Mouse (Mus musculus) telencephalon, adult 2 months (tissue): Measurements from ENCODE around the gene Map3k5.

ENCODE experiments used
- DNase-seq: peaks from one replicate; pipeline ENCODE4 v3.0.0-alpha.2; 2011; ENCODE audit warnings: low read depth, low spot score

Gene Map3k5

GRCm38 (mm10) chr10:20190139-20190747 is 256.0 kb downstream of the Map3k5 start:
- no peak for DNase-seq
